Mouse (Mus musculus): ENCODE measurements around the gene Stk19. TPM values are rescaled to one million over a fixed set of nuclear protein-coding genes. Genes with fewer than 3 reads are reported as not detected.
"Not testable (repeated sequence)": the region's sequence is repeated elsewhere in the genome, so short reads cannot be mapped to it uniquely, and the experiment has no call there.

Stk19 gene
- polyA plus RNA-seq, 1 experiment from 2014 or later: 29.4 TPM

DNA sequence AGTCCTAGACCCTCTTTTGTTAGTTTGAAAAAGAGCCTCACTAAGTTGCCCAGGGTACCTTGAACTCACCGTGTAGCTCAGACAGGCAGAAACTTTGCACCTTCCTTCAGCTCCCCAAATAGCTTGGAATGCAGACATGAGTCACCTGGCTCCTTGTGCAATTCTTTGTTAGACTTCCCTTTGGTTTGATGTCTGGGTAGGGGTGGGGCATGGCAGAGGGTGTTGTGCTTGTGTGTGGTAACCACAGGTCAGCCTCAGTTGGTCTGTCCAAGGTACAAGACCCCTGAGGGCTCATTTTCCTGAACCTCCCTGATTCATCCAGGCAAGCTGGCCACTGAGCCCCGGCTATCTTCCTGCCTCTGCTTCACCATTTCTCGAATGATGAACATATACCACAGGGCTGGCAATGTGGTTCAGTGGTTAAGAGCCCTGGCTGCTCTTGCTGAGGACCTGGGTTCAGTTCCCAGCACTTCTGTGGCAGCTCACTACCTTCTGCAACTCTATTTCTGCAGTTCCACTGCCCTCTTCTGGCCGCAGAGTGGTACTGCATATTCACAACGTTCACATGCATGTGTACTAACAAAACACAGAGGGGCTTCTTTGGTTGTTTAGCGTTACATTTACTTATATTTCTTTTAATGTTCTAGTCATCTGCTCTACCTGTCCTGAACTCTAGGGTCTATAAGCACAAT is 31.7 kb downstream of the Stk19 start:
- WGBS: 71% methylated on average over 6 of the region's 6 CpGs
- no peak overlapping the region for H3K27ac ChIP-seq
- no peak for ATAC-seq (ENCODE audit: insufficient number of reproducible peaks, insufficient read depth, low FRiP score, low TSS enrichment, low read depth)

DNA sequence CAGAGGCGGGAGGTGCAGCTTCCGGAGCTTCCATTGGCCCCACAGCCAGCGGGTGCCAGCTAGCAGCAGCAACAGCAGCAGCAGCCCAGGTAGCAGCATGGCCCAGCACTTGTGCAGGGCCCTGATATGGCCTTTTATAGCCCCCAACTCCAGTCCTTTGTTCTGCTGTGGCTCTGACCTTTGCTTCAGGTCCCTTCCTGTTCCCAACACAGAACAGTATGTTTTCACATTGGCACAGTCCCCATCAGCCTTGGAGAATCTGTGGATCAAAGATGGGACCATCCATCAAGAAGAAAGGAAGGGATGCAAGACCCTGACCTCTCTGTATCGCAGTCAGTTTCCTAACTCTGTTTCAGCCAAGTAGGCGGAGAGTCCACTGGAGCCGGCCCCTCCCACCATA is 32.4 kb downstream of the Stk19 start, which contains the start of gene Cyp21a1:
TSS of gene Cyp21a1 (minus strand) at position 261 of the 400 bp plus-strand sequence.
- H3K27me3 ChIP-seq; H3K4me2 ChIP-seq; H3K36me3 ChIP-seq; H3K27ac ChIP-seq; ATAC-seq (ENCODE audit: insufficient number of reproducible peaks, insufficient read depth, low FRiP score, low TSS enrichment, low read depth); H3K4me1 ChIP-seq; H3K9ac ChIP-seq; H3K9me3 ChIP-seq; H3K4me3 ChIP-seq: not testable (repeated sequence)
- WGBS: 91% methylated on average over 6 of the region's 6 CpGs

More for the DNA sequence above, 31.7 kb downstream of the Stk19 start:
- Histone ChIP-seq H3K9me3 (peaks cover 3% of the 10 kb centered on the region), H3K4me2 (no peak overlapping the region), H3K36me3 (no peaks in the 10 kb centered on the region), H3K9ac (no peak overlapping the region), H3K4me3 (no peak overlapping the region), H3K27me3 (no peaks in the 10 kb centered on the region), H3K4me1 (no peaks in the 10 kb centered on the region)

DNA sequence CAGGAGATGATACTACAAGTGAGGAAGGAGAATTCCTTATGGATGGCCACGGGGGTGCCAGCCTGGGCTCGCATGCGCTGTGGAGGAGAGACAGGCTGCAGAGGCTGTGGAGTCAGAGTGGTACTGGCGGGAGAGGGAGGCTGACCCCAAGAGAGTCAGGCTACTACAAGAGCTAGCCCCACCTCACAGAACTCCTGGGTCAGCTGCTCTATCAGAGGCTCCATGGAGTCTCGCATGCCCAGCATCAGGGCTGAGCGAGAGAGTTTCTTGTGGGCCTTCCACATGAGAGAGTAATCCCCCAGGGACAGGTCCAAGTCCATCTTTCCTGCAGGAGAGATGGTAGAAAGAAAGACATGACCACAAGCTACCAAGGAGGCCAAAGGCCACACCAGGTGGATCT is 33.4 kb downstream of the Stk19 start:
- not testable (repeated sequence) for H3K27ac ChIP-seq; H3K9me3 ChIP-seq; H3K9ac ChIP-seq; H3K4me2 ChIP-seq; ATAC-seq (ENCODE audit: insufficient number of reproducible peaks, insufficient read depth, low FRiP score, low TSS enrichment, low read depth); H3K4me1 ChIP-seq; H3K36me3 ChIP-seq; H3K4me3 ChIP-seq; H3K27me3 ChIP-seq
- 97% methylated on average over 6 of the region's 6 CpGs for whole genome bisulfite sequencing

DNA sequence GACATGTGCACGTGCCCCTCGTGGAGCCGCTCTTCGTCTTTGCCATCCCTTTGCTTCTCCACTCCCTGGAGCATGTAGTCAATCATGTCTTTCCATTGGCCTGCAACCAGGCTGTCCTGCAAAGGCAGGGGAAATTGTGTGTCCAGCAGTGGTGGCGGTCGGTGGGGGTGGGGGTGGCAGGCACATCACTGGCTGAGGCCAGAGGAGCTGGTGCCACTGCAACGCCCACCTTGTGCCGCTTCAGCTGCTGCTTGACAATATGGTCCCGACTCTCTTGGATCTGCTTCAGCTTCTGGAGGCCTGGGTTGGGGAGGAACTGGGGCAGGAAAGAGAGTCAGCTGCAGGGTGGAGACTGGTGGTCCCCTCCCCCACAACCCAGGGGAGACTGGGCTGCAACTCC is 34.0 kb downstream of the Stk19 start:
- H3K4me3 ChIP-seq; H3K9ac ChIP-seq; H3K27me3 ChIP-seq; H3K27ac ChIP-seq; H3K4me2 ChIP-seq; ATAC-seq (ENCODE audit: insufficient number of reproducible peaks, insufficient read depth, low FRiP score, low TSS enrichment, low read depth); H3K36me3 ChIP-seq; H3K9me3 ChIP-seq; H3K4me1 ChIP-seq: not testable (repeated sequence)
- 90% methylated on average over 9 of the region's 9 CpGs for WGBS

DNA sequence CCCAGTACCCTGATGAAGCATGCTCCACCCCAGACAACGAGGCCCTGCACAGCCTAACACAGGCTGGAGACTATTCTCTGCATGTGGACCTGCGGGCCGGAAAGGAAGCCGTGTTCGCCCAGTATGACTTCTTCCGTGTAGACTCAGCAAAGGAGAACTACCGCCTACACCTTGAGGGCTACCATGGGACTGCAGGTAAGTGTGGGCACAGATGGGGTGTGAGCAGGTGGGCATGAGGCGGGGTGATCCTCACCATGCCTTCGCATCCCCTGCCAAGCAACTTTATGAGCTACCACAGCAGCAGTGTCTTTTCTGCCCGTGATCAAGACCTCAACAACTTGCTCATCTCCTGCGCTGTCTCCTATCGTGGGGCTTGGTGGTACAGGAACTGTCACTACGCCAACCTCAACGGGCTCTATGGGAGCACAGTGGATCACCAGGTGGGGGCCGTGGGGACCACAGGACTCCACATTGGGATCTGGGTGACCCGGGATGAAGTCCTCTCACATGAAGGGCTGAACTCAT is 35.9 kb downstream of the Stk19 start:
- not testable (repeated sequence) for H3K9ac ChIP-seq; H3K4me1 ChIP-seq; H3K36me3 ChIP-seq; H3K4me2 ChIP-seq; H3K9me3 ChIP-seq; ATAC-seq (ENCODE audit: insufficient number of reproducible peaks, insufficient read depth, low FRiP score, low TSS enrichment, low read depth); H3K27me3 ChIP-seq; H3K4me3 ChIP-seq; H3K27ac ChIP-seq
- 95% methylated on average over 16 of the region's 16 CpGs for WGBS

DNA sequence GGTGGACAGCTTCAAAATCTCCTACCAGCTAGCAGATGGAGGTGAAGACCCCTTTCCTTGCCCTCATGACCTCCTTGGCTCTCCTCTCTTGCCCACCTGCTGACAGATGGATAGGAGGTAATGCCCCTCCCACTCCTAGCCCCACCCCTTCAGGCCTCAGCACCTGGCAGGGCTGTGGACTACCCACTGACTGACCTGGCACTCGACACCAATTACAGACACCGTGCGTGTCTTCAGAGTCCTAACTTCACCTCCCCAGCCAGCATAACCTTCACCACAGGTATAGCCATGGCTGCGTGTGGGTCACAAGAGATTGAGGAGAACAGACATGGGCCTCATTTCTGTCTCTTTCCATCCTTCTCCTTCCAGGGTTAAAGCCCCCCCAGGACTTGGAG is 37.2 kb downstream of the Stk19 start:
- H3K9me3 ChIP-seq: no peaks in the 10 kb centered on the region
- no peaks in the 10 kb centered on the region for H3K4me1 ChIP-seq
- H3K4me3 ChIP-seq: no peak overlapping the region
- ATAC-seq (ENCODE audit: insufficient number of reproducible peaks, insufficient read depth, low FRiP score, low TSS enrichment, low read depth): no peak
- H3K4me2 ChIP-seq: no peak overlapping the region
- WGBS: 89% methylated on average over 4 of the region's 4 CpGs
- no peaks in the 10 kb centered on the region for H3K36me3 ChIP-seq
- H3K27ac ChIP-seq: no peak overlapping the region
- no peak overlapping the region for H3K9ac ChIP-seq
- H3K27me3 ChIP-seq: no peaks in the 10 kb centered on the region

DNA sequence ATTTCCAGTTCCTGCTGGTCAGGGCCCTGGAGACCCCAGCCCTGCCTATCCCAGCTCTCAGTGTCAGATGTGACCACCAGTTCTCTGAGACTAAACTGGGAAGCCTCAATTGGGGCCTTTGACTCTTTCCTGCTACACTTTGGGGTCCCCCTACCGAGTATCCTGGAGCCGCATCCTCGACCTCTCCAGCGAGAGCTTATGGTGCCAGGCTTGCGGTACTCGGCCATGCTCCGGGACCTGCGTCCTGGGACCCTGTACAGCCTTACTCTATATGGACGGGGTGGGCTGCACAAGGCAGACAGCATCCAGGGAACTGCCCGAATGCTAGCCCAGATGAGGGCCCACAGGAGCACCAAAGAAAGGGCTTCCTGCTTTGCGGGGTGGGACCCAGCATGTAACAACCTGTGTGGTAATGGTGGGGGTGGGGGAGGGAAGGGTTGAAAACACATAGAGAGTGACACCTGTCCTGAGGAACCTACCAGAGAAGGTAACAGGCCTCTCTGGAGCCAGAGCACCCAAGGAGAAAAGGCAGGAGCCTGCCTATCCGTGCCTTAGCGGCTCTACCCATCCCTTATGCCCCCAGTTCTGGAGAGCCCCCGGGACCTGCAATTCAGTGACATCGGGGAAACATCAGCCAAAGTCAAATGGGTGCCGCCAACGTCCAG is 37.7 kb downstream of the Stk19 start:
- no peaks in the 10 kb centered on the region for H3K36me3 ChIP-seq
- WGBS: 88% methylated on average over 17 of the region's 17 CpGs
- no peaks in the 10 kb centered on the region for H3K9me3 ChIP-seq
- ATAC-seq (ENCODE audit: insufficient number of reproducible peaks, insufficient read depth, low FRiP score, low TSS enrichment, low read depth): no peak
- no peak overlapping the region for H3K9ac ChIP-seq
- no peak overlapping the region for H3K27ac ChIP-seq
- no peak overlapping the region for H3K4me3 ChIP-seq
- H3K4me2 ChIP-seq: no peak overlapping the region
- H3K27me3 ChIP-seq: no peaks in the 10 kb centered on the region
- H3K4me1 ChIP-seq: no peaks in the 10 kb centered on the region

DNA sequence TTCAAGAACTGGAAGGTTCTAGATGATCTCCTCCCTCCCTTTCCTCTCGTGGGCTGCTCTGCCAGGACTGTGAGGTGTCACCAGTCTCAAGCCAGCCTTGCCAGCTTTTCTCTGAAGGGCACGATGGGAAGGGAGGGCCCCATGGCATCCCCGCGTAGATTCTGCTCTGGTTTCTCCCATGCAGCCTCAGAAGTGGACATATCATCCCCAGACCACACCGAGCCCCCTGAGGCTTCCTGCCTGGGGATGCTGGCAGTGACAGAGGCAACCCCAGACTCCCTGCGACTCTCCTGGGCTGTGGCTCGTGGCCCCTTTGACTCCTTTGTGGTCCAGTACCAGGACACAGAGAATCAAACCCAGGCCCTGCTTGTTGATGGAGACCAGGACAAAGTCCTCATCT is 38.7 kb downstream of the Stk19 start:
- ATAC-seq (ENCODE audit: insufficient number of reproducible peaks, insufficient read depth, low FRiP score, low TSS enrichment, low read depth); H3K27me3 ChIP-seq; H3K27ac ChIP-seq; H3K4me1 ChIP-seq; H3K36me3 ChIP-seq; H3K4me3 ChIP-seq; H3K9ac ChIP-seq; H3K4me2 ChIP-seq; H3K9me3 ChIP-seq: not testable (repeated sequence)
- WGBS: 78% methylated on average over 7 of the region's 7 CpGs

DNA sequence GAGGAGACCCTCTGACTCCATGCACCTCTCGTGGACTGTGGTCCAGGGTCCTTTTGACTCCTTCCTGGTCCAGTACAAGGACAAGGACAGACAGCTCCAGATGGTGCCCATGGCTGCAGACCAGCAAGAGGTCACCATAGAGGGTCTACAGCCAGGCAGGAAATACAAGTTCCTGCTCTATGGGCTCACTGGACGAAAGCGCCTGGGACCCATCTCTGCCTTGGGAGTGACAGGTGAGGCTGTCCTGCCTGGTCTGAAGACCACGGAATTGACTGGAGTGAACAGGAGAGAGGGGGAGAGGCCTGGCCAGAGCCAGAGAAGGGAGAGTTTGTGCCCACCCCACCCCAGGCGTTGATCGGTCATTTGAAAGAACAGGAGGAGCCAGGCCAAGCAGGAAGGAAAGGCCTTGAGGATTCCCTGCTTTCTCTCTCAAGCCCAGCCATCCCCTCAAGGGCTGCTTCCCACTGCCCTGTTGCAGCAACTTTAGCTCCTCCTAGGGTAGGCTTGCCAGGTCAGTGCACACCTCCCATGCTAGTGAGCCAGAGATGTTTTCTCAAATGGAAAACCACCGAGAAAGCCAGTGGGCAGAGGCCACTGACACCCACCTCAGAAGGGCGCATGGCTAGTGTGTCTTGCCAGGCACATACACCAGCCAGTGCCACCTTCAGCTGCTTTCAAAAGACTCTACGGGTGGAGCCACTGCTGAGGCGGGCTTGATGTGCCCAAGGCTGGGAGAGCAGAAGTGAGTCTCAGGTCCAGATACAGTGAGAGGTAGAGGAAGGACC is 39.3 kb downstream of the Stk19 start:
- not testable (repeated sequence) for H3K36me3 ChIP-seq; H3K4me3 ChIP-seq; H3K9me3 ChIP-seq; H3K27me3 ChIP-seq; H3K4me1 ChIP-seq; H3K27ac ChIP-seq; H3K4me2 ChIP-seq; ATAC-seq (ENCODE audit: insufficient number of reproducible peaks, insufficient read depth, low FRiP score, low TSS enrichment, low read depth); H3K9ac ChIP-seq
- 86% methylated on average over 10 of the region's 10 CpGs for WGBS

DNA sequence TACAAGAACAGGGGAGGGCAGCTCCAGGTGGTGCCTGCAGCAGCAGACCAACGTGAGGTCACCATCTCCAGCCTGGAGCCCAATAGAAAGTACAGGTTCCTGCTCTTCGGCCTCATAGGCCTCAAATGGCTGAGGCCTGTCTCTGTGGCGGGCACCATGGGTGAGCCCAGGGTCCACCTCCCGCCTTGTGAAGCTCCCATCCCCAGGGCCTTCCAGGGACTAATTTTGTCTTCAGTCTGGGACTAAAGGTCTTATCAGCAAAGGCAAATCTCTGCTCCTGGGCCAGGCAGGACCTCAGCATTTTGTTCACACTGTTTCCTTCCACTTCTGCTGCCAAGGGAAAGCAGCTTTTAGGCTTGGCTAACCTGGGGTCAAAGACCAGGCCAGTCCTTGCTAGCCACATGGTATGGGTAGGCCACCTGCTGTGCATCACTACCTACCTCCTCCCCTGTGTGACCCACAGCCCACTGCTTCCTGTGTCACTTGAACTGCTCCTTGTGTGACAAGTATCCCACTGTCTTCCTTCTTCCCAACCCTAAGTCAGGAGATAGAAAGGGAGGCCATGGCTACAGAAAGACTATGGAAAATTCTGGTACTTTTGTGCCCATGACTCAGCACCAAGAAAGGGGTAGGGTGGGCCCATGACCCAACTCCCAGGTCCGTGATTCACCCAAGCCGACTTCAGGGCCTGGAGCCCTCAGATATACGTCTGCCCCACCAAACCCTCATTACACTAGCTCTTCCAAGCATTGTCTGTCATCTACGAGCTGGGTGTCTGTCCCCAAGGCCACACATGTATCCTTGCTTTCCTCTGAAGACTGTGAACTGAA is 40.2 kb downstream of the Stk19 start:
- WGBS: 79% methylated on average over 8 of the region's 8 CpGs
- Histone ChIP-seq H3K27me3 (no peaks in the 10 kb centered on the region), H3K9me3 (no peaks in the 10 kb centered on the region), H3K9ac (no peak overlapping the region), H3K27ac (no peak overlapping the region), H3K36me3 (no peaks in the 10 kb centered on the region), H3K4me1 (no peaks in the 10 kb centered on the region), H3K4me3 (no peak overlapping the region), H3K4me2 (no peak overlapping the region)
- no peak for ATAC-seq (ENCODE audit: insufficient number of reproducible peaks, insufficient read depth, low FRiP score, low TSS enrichment, low read depth)

DNA sequence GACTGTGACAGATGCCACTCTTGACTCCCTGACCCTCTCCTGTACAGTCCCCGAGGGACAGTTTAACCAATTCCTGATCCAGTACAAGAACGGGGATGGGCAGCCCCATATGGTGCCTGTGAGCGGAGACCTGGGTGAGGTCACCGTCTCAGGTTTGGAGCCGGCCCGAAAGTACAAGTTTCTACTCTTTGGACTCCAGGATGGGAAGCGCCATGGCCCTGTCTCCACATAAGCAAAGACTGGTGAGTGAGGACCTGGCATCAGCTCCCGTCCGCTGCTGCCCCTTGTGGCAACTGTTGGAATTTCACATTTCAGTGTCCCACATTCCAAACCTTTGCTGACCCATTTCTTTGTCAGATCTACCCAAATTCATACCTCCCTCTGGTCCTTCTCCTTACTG is 41.1 kb downstream of the Stk19 start:
- ATAC-seq (ENCODE audit: insufficient number of reproducible peaks, insufficient read depth, low FRiP score, low TSS enrichment, low read depth): no peak
- WGBS: 63% methylated on average over 9 of the region's 9 CpGs
- no peak overlapping the region for H3K9ac ChIP-seq
- H3K4me2 ChIP-seq: no peak overlapping the region
- H3K27me3 ChIP-seq: no peaks in the 10 kb centered on the region
- H3K36me3 ChIP-seq: no peaks in the 10 kb centered on the region
- no peaks in the 10 kb centered on the region for H3K9me3 ChIP-seq
- no peaks in the 10 kb centered on the region for H3K4me1 ChIP-seq
- no peak overlapping the region for H3K27ac ChIP-seq
- no peak overlapping the region for H3K4me3 ChIP-seq
